Mouse (Mus musculus) E14TG2a.4 (cell line): ENCODE results near the gene Grm4.

Source experiments
- H3K27me3 ChIP-seq: 2 replicates; pipeline ENCODE4 v1.6.1; 2014; ENCODE audit warnings: low read length, control low read depth; ENCODE audit not compliant: insufficient read depth
- H3K36me3 ChIP-seq: 2 replicates; pipeline ENCODE4 v1.6.1; 2014; ENCODE audit warnings: low read length, control low read depth; ENCODE audit not compliant: insufficient read depth
- H3K4me1 ChIP-seq: replicated peaks from 2 replicates; pipeline ENCODE4 v1.6.1; 2014; ENCODE audit warnings: low read depth, low read length, control low read depth
- H3K4me3 ChIP-seq: replicated peaks from 2 replicates; pipeline ENCODE4 v1.5.1; 2014; ENCODE audit warnings: mild to moderate bottlenecking, low read length
- H3K9me3 ChIP-seq: 2 replicates; pipeline ENCODE4 v1.6.1; 2014; ENCODE audit warnings: low read length, control low read depth
- CTCF ChIP-seq: conservative IDR thresholded peaks from 2 replicates; pipeline ENCODE4 v1.5.1; 2014; ENCODE audit warnings: low read length
- NANOG ChIP-seq: IDR thresholded peaks from 2 replicates; pipeline ENCODE4 v1.6.1; 2014; ENCODE audit warnings: borderline replicate concordance, low read length, mixed read lengths
- POU5F1 ChIP-seq: IDR thresholded peaks from 2 replicates; pipeline ENCODE4 v1.6.1; 2014; ENCODE audit warnings: low read length, borderline replicate concordance

Gene Grm4

DNA sequence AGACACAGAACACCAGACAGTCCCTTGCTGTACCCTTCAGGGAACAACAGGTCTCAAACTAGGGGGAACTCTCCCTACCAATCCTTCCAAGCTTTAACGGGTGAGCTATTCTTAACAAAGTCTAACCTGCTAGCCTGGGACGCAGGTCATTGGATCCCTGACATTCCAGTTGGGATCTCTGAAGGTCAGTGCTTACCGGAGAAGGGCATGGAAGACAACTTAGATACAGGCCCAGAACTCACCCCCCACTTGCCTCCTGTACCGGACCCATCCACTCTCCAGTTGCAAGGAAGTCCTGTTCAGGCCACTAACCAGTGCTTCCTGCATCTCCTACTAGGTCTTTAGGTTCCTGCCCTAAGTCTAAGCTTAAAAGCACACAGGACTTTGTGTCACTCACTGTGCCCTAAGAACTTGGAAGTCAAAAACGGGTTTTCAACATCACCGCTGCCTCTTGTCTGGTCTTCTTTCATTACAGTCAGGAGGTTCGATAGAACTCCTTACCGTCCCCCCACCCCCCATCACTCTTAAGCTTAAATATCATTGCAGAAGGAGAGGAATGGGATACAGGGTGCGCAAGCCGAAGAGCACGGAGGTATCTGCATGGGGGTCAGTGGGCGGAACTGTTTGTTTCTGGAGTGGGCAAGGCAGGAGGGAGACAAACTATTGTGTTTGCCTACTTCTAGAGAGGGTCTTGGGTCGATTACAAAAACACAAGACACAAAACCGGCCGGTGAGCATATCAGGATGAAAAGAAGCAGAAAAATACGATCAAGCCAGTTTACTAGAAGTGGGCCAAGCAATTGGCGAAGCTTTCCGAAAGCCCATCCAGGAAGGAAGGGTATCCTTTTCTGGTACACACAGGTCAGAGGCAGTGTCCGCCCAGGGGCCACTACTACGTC lies 33.1 kb upstream of the Grm4 start:
- Histone ChIP-seq H3K4me3 (peak overlapping the region; percentile 95), H3K4me1 (peaks cover 66% of the 10 kb centered on the region), H3K36me3 (peaks cover 7% of the 10 kb centered on the region), H3K27me3 (no peaks in the 10 kb centered on the region), H3K9me3 (no peaks in the 10 kb centered on the region)
- TF ChIP-seq POU5F1 (no peak), NANOG (no peak), CTCF (no peak)

DNA sequence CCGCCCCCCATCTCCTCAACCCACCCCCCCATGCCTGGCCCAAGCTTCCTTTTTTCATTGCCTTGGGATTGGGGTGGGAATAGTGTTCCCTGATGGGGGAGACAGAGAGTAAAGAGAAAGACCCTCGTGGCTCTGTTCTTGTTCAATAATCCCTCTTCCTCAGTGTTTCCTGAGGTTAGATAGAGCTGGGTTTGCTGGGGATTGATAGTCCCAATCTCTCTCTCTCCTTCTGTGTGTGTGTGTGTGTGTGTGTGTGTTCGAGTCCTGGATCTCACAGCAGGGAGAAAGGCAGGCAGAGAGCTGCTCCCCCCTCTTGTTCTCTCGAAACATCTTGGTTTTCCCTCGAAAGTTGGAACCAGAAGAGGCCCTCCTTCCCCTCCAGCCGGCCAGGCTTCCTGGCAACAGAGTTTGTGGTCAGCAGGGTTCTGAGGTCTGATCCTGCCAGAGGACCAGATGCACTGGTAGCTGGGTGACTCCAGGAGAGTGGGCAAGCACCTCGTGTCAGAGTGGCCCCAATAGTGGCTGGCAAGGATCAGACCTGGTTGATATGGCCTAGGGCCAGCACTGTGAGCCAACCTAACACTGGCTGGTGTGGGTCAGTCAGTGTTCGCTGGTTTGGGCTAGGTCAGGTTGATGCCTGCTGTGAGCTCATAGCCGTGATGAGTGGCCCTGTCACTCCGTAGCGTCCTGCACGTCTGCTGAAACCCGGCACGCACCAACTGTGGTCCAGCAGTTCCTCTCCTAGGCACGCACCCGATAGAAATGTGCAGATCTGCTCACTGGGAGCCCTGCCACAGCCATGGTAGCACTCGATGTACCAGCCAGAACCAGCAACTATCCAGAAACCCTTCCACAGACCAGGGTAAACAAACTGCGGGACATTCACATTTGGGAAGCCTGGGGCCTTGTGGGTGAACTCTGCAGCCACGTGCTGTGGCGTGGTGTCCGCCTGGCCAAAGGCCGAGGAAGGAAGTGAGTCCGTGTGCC lies 31.3 kb upstream of the Grm4 start:
- H3K36me3 ChIP-seq: no peaks in the 10 kb centered on the region
- H3K4me3 ChIP-seq: peak overlapping the region; percentile 17; the same call in 1 of the 2 replicates
- no peaks in the 10 kb centered on the region for H3K27me3 ChIP-seq
- H3K4me1 ChIP-seq: peaks cover 60% of the 10 kb centered on the region
- H3K9me3 ChIP-seq: no peaks in the 10 kb centered on the region
- TF ChIP-seq NANOG (no peak), CTCF (no peak), POU5F1 (no peak)

DNA sequence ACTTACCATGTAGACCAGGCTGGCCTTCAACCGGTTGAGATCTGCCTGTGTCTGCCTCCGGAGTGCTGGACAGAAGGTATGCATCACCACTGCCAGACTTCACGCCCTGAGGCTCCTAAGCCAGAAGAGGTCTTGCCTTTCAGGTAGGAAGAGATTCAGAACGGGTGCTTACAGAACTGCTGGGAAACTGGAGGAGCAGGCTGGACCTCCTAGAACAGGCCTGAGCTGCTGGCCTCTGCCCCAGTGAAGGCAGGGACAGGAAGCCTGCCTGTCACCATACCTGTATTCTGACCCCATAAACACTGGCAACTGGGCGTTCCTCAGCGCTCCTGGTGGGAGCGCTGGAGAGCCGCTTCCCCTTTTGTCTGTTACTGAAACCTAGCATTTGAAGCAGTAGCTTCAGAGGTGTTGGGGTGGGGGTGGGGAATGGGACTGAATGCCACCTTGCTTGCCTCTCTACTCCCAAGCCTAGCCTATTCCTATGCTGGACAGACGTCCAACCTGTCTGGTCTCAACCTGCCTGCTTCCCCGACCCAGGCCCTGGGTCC lies 30.3 kb upstream of the Grm4 start:
- H3K36me3 ChIP-seq: no peaks in the 10 kb centered on the region
- no peaks in the 10 kb centered on the region; the same call in 1 of the 2 replicates for H3K27me3 ChIP-seq
- peaks cover 69% of the 10 kb centered on the region for H3K4me1 ChIP-seq
- TF ChIP-seq CTCF (0 out of 2 replicates have a peak, but pooled peaks have one; percentile 13), POU5F1 (no peak)
- H3K4me3 ChIP-seq: peak overlapping the region; percentile 24
- H3K9me3 ChIP-seq: no peaks in the 10 kb centered on the region

DNA sequence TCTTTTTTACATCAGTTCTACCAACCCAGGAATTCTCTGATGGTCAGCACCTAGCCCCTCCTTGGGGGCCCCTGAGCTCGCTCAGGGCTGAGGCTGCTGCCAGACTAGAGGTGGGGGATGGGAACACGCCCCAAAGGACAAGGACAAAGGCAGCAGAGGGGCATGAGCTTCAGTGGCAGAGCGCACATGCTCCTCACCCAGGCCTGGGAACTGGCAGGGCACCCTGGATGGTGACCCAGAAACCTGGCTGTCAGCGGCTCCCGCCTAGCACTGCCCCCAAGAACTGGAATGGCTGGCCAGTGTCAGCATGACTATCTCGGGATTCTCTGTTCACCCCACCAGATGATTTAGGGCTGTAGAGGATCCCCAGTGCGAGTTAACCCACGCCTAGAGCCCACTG lies 28.0 kb upstream of the Grm4 start:
- peaks cover 72% of the 10 kb centered on the region for H3K4me1 ChIP-seq
- no peak overlapping the region for H3K4me3 ChIP-seq
- H3K27me3 ChIP-seq: no peaks in the 10 kb centered on the region; the same call in 1 of the 2 replicates
- TF ChIP-seq NANOG (no peak), CTCF (no peak), POU5F1 (no peak)
- H3K36me3 ChIP-seq: no peaks in the 10 kb centered on the region
- H3K9me3 ChIP-seq: no peaks in the 10 kb centered on the region

DNA sequence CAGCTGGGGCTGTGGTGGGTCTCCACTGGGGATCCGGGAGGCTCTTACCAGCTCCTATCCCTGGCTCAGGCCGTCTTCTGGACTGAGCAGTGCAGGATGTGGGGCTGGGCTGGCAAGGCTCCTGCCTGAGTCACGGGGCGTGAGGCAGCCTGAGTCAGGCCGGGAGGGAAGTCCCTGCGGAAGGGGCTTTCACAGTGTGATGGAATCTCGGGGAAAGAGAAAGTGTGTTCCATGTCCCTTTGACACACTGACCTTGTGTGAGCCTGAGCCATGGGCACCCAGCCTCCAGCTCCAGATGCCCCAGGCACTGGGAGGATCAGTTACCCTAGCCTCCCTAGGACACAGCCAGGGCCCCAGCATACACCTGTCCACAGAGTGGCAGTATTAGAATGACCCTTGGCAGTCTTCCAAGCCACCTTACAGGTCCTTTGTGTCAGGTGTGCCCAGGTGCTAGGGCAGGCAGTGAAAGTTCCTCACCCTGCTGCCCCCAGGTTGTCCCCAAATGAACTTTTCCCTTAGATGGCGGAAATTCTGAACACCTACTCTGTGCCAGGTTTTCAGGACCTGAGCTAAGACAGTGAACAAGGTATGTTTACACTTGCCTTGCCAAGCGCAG lies 26.2 kb upstream of the Grm4 start:
- H3K9me3 ChIP-seq: no peaks in the 10 kb centered on the region
- H3K4me3 ChIP-seq: no peak overlapping the region
- peaks cover 60% of the 10 kb centered on the region for H3K4me1 ChIP-seq
- TF ChIP-seq CTCF (no peak), NANOG (no peak), POU5F1 (no peak)
- H3K36me3 ChIP-seq: no peaks in the 10 kb centered on the region
- no peaks in the 10 kb centered on the region; the same call in 1 of the 2 replicates for H3K27me3 ChIP-seq

DNA sequence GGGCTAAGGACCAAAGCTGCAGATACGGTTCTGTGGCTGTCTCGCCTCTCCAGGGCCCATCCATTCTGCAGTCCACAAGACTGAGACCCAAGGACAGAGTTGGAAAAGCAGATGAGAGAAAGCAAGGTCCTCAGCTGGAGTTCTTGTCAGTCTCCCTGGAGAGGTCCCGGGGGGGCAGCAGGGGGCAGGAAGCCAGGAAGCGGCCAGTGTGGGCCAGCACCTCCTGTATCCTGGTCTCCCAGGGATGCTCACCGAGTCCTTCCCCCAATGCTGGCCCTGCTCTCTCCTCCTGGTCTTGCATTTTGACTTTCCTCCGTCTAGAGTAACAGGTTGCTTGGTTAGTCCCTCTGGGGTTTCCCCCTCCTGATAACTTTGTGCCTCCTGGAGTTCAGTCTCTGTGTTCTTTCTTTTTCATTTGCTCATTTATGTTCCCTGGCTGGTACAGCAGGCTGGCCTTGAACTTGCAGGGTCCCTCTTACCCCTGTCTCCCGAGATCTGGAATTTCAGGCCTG lies 25.4 kb upstream of the Grm4 start:
- no peaks in the 10 kb centered on the region for H3K9me3 ChIP-seq
- H3K27me3 ChIP-seq: no peaks in the 10 kb centered on the region; the same call in 1 of the 2 replicates
- H3K4me3 ChIP-seq: no peak overlapping the region
- no peaks in the 10 kb centered on the region for H3K36me3 ChIP-seq
- H3K4me1 ChIP-seq: peaks cover 60% of the 10 kb centered on the region
- no peak for TF ChIP-seq POU5F1
- TF ChIP-seq CTCF: no peak
- TF ChIP-seq NANOG: no peak

DNA sequence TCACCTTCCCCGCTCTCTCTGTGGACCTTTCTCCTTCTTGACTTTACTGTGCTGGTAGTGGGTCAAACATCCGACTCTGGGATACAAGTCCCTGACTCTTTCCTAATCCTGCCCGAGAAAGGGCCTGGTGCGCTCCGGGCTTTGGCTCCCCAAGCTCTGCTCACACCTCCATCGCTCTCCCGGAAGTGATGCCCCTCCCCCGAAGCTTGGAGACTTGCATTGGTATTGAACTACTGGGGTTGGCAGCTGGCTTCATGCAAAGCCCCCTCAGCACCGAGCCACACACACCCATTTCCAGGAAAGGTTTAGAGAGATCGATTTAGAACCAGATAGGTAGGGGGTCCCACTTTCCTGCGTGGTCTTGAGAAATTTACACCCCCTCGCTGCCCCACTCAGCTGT lies 24.8 kb upstream of the Grm4 start:
- Histone ChIP-seq H3K4me1 (peaks cover 60% of the 10 kb centered on the region), H3K27me3 (no peaks in the 10 kb centered on the region; the same call in 1 of the 2 replicates), H3K9me3 (no peaks in the 10 kb centered on the region), H3K4me3 (peak overlapping the region; percentile 35; the same call in 1 of the 2 replicates), H3K36me3 (no peaks in the 10 kb centered on the region)
- TF ChIP-seq NANOG (no peak), POU5F1 (no peak), CTCF (no peak)
